Mouse (Mus musculus) B cell, adult 2 months (primary cell): ENCODE measurements at regions not wholly inside any gene's neighbourhood (a gene's known extent, or its start where the extent isn't known, plus 50 kb on each side); places are given as distances from the start of the nearest gene placed in this dataset.
A peak's percentile ranks its signal among the peaks of the same experiment; 100 is the strongest.

Experiments used
- DNase-seq, 2 experiments: peaks; one replicate each; pipeline ENCODE4 v3.0.0; 2022

DNA sequence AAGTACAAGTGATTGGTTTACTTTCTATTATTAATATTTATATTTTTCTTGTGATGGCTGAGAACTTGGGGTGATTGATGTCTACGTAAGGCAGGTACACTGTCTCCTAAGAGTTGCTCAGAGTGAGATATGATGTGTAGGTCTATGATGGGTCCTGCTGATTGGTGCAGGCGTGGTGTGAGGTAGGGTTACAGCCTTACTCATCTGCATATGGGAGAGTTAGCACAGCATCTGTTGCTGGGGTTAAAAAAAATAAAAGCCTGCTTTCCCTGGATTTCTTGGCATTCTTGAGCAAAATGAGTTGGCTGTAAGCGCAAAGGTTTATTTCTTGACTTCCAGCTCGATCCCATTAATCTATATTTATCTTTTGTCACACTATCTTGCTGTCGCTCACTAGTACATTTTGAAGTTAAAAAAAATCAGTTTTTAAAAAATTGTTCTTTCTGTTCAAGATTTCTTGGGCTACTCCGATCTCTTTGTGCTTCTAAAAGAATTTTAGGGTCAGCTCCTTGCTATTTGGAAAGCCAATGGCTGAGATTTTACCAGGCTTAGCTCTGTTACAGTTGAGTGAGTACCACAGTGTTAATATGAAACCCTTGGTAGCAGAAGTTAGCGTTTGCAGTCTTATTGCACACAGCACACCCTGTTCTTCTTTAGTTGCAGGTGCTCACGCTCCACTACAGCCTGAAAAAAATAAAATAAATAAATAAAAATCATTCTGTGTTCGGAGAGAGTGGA lies 482.0 kb downstream of the Plekhb2 start:
- DNase-seq: no peak

DNA sequence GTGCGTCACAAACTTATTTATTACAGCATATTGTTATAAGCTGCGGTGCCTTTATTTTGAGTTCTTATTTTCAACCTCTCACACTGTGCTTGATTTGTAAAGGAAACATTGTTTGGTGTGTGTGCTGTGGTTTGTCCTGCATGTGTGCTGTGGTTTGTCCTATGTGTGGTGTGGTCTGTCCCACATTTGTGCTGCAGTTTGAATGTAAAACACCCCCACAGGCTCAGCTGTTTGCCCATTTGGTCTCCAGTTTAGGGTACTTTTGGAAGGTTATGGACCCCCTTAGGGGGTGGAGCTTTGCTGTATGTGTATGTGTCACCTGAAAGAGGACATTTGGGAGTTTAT lies 482.5 kb downstream of the Plekhb2 start:
- DNase-seq: no peak

DNA sequence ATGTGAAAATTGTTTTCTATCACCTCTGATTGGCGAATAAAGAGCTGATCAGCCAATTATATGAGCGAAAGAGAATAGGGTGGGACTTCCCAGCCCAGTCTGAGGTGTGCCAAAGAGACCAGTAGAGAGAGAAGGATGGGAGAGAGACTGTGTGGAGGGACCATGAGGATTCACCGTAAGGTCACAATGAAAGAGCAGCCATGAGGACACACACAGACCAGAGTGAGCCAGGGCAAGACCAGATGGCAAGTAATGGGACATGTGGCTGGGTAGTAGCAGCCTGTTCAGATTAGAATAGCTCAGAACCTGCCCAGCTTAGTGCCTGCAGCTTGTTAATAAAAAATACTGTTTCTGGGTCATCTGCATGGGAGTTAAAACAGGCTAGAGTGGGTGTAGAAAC lies 487.9 kb downstream of the Plekhb2 start:
- no peak for DNase-seq

DNA sequence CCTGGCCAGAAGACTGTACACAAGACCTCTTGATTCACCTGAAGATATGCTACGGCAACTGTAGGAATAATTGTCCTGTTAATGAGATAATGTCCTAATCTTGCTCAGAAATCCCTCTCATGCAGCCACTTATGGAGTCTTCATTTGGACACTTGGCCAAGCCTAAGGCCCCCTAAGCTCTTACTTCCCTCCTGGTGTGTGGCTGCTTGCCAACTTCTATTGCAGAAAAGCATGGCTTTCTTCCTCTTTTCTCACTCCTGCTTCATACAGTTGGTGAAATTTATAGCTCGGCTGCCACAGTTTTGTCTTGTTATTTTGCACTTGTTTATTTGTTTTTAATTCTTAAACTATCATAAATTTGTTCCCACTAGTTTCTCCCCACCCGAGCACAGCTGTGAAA lies 488.4 kb downstream of the Plekhb2 start:
- DNase-seq: no peak

DNA sequence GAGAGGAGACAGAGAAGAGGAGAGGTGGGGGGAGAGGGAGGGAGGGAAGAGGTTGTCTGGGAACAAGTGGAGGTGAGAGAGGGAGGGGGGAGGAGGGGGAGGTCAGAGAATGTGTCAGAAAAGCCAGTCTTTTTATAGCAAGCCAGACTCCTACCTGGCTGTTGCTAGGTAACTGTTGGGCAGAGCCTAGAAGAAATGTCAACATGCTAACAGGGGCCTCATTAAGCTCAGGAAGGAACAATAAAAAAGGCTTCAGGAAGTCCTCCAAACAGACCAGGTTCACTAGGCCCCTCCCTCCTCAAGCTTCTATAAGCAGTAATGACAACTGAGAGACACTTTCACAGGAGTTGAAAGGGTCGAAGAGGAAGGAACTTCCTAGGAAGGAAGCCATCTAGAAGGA lies 494.8 kb downstream of the Plekhb2 start:
- no peak for DNase-seq

DNA sequence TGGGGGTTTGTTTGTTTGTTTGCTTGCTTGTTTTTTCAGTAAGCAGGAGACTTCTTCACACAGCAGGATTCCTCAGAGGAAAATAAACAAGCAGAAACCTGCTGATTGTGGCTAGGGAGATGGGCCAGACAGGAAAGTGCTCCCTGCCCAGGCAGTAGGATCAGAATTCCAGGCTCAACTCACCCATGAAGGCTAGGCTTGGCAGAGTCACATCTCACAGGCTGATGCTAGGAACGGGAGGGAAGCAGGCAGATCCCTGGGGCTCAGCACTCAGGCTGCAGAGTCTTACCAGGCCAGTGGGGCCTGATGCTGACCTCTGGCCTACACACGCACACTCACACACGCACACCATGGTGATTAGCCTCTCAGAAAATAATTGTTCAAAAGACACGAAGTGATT lies 498.5 kb downstream of the Plekhb2 start:
- no peak for DNase-seq

DNA sequence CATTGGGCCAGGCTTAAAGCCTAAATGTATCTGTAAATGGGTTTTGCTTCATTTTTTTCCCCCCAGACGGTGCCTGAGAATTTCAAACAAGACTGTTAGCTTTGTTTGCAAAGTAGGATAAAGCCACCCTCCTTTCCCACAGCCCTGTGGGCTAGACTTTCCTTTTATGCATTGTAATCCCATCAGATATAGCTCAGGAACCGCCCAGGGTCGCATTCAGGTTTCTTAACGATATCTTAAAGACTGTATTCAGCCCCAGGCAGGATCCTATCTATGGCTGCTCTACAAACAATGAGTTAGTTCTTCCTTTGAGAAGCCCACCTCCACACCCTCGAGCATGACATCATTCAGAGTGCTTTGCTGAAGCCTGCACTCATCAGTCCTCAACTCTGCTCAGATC lies 509.2 kb downstream of the Plekhb2 start:
- no peak for DNase-seq

DNA sequence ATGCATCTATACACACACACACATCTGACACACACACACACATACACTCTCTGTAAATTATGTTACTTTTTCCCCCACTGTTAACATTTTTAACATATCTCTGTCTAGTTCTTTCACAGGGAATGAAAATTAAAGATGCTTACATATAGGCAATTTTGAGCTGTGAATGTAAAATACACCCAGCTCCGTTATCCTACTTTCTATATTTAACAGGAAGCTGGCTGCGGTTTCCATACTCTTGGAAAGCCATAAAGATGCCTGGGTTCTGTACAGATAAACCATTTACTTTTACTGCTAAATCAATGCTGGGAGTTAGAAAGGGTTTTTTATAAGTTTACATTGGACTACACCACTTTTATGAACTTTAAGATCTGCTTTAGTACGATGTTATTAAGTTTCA lies 511.7 kb downstream of the Plekhb2 start:
- DNase-seq: no peak

DNA sequence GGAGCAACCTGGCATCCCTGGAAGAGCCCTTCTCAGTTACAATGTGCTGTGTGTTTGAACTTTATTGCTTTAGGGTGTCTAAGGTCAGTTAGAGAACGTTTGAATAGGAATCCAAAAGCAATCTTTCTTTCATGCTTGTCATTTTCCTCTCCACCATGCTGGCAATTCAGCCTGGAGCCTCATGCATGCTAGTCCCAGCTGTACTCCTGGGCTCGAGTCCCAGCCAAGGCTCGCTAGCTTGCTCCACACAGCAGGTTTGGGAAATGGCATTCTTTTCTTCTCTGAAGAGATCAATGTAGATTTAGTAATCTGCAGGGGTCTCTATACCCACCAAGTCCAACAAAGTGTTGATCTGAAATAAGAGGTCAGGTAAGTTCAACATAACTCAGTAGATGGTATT lies 513.1 kb downstream of the Plekhb2 start:
- DNase-seq: no peak

DNA sequence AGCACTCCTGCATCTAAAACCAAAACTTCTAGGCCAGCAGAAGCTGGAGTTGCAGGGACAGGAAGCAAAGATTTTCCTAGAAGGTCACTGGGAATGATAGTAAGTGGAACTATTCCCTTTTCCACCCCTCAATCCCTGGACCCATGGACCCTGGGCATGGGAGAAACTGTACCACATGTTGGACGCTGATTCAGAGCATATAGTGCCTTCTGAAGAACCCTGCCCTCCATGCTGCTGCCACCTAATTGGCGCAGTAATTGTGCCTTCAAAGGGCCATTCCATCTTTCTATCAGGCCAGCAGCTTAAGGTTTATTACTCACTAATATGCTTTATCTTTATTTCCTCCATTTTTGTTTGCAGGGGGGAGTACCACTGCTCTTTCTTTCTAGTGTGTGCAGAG lies 516.8 kb downstream of the Plekhb2 start:
- DNase-seq: no peak

DNA sequence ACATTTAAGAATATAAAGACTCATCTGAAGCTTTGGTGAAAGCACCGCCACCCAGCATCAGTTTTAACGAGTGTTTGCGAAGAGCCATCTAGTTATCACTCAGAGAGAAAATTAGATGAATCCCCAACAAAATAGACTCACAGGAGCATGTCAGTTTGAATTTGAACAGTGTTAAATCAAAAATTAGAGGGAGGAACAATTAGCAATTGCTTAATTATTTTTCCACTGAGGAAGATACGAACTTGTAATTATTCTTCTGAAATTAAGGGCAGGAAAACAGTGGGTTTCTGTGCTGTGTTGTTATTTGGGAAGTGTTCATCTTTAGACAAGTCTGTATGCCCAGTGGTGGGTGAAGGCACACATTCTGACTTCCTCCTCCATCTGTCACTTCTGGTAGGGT lies 523.0 kb downstream of the Plekhb2 start:
- no peak for DNase-seq

DNA sequence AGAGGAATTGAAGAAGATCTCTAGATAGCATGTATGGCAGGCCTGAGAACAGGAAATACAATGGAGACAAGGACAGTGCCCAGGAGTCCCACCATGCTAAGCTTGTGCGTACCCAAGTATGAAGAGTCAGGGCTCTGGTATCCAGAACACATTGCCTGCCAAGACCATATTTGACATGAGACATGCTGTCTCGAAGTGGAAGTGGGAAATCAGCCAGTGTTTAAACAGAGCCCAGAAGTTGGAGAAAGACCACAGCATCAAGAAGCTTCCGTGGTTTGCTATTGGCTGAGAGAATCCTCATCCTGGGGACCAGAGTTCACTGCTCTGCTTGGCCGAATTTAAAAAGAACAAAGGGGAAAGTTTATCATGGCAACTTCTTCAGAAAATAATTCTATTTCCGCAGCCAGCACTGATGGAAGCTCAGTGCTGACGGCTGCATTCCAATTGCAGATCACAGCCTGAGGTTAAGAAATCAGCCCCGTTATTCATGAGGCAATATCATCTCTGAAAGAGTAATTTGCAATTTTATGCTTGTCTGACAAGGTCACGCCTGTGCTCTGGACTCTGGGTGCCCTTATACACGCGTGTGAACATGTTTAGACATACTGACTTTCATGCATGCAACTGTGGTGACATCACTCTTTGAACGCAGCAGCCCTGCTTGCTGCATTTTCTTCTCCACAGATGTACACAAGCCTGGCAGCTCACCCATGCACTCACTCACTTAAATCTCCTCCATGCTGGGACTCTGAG lies 531.0 kb downstream of the Plekhb2 start:
- no peak for DNase-seq

DNA sequence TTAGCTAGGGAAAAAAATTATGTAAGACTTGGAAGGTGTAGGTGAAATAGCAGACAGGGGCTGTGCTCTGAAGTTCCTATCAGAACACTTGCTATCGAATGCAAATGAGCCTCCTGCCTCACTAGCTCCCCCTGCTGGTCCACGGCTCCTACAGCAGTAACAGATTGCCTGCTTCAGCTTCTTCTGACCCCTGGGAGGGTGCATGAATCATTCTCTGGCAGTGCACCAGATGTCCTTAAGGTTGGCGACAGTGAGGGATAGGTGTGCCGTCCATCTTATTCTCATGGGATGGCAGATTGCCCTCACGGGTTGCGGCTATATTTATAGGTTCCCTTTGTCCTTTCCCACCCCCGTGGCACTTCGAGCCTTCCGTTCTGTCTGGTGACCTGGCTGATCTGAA lies 535.7 kb downstream of the Plekhb2 start:
- peak; percentile 81 to 84 for DNase-seq

DNA sequence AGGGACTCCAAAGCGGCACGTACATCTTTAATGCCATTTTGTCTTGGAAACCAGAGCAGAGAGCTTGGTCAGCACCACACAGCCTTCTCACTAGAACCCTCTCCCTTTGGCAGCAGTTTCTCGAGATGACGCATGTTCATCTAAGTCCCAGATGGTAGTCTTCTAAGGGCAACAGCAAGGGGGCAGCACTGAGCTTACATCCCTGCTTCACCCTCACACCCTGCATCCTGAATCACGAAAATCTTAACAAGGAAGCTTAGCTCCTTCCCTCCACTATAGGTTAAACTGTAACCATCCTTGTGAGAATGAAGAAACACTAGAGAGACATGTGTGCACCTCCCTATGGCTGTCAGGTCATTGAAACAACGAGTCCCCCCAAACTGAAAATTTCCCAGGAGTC lies 538.4 kb downstream of the Plekhb2 start:
- DNase-seq: peak; percentile 30 to 49

DNA sequence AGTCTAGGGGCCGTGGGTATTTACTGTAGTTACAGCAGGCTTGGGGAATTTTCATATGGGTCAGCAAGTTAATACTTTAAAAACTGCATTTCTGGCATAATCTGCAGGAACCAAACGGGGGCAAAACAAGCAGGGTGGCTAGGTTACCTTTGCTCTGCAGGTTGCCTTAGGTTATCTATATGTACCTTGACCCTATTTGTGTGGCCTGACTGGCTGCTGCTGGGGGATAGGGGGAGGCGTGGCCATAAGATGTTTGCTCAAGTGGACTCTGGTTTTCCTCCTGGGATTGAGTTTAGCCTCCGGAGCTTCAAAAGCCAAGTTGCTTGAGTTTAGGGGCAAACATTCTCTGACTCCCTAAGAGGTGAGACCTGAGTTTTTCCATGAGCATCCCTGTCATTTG lies 540.6 kb downstream of the Plekhb2 start:
- DNase-seq: no peak

DNA sequence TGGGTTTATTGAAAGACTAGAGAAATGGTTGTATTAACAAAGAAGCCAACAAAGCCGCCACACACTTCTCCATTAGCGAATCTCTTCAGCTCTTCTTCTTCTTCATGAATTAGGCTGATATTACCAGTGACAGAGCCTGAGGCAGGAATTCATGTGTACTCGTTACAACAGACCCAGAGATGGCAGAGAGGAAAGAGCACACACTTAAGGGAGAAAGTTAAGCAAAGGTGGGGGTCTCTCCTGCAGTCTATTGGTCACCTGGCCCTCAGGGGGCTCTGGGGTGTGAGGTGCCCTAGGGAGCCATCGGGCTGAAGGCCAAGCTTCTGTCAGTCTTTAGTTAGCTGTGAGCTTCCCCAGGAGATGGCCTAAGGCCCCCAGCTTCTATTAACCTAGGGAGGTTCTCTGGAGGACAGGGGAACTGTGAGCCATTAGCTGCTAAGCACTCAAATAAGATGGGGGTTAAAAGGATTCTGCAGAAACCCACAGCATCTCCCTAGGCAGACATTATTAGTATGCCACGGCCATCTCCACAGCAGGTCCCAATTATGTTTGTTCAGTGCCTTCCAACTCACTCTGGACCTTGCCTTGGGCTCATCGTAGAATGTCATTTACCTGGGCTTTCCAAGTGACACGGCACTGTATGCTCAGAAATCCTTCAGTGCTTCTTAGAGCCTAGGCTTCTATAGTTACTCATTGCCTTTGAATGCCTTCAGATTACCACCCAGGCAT lies 541.2 kb downstream of the Plekhb2 start:
- no peak for DNase-seq

DNA sequence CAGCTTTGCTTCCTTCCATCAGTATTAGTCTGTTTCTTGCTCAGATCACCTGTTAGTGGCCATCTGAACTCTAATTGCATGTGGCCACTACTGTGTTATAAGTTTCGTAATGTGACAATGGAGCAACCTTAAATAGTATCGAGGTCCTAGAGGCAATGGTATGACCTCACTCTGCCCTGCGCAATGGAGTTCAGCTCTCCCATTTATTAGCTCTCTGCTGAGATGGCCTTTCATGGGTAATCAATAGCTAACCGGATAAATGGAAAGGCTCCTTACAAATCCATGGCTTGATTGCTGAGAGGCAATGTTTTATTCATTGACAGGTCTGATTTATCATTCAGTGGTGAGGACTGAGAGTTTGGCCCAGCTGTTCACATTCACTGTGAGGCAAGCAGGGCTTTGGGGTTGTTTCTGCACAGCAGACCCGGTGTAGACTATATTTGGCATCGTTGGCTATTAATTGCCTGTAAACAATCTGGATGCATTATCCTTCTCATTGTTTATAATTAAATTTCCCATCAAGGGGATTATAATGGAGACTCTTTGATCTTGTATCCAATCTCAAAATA lies 543.9 kb downstream of the Plekhb2 start:
- DNase-seq: no peak

DNA sequence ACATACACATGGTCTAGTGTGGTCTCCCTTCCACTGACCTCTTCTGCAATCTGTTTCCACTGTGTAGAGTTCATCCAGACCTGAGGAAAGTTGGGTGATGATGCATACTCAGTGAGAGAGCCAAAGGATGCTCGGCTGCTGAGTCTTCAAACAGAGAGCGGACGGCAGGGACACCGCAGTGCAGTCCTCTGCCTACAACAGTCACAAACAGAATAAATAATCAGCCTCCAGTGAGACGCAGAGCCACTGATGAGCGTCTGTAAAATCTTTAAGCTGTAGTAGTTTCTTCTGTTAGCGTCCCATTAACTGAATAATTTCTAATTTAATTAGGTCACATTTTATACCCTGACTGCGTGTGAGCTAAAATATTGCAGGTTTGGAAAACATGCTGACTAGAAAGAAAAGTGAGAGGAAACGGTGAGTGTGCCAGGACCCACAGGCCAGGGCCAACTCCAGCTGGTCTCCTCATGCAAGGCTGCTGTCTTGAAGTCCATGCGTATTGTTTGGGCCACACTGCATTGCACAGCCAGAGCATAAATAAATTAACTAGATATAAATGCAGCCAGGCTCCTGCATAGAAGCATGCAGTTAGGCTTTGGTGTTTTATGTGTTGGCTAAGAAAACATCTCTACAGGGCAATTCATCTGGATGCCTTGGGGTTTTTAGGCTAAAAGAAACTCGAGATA lies 551.0 kb downstream of the Plekhb2 start:
- no peak for DNase-seq

DNA sequence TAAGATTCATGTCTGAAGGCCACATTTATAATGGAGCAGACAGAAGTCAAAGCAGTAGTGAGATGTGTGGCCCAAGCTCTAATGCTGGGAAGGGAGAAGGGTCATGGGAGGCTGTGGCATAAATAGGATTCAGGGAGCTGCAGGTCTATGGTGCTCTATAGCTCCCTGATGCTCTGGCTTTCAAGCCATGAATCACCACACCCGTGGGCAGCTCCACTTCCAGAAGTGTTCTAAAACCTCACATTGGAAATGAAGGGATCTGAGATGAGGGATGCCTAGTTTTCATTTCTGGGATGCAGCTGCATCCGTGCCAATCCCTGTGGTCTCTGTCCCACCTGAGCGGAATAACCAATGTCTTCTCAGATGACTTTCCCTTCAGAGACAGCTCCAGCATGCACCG lies 553.2 kb downstream of the Plekhb2 start:
- no peak for DNase-seq

DNA sequence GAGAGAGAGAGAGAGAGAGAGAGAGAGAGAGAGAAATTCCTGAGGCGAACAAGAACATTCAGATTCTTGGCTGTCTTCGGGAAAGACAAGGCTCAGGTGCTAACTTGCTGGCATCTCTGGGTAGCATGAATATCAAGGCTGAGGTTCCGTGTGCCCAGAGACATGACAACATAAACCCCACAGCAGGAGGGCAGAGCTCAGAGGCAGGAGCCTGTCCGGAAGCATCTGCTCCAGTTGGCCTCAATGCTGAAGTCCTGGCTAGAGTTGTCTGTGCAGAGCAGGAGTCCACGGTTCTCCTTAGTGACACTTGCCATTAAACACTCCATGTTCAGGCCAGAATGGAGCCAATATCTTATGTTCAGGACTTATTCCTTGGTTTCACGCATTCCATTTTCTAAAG lies 555.6 kb downstream of the Plekhb2 start:
- no peak for DNase-seq

DNA sequence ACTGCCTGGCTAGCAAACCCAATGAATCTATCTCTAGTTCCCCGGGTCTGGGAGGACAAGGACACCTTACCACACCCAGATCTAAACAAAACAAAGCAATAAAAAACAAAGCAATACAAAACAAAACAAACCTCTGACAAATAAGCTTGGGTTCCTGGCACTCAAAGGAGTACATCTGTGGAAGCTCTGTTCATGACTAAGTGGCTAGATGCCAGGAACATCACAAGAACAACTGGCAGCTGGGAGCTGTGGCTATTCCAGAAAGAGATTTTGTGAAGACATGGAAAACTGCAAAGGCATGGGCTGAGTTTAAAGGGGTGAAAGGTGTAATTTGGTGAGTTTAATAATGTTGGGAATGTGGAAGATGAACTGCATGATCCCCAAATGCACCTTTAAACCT lies 565.9 kb downstream of the Plekhb2 start:
- DNase-seq: no peak

DNA sequence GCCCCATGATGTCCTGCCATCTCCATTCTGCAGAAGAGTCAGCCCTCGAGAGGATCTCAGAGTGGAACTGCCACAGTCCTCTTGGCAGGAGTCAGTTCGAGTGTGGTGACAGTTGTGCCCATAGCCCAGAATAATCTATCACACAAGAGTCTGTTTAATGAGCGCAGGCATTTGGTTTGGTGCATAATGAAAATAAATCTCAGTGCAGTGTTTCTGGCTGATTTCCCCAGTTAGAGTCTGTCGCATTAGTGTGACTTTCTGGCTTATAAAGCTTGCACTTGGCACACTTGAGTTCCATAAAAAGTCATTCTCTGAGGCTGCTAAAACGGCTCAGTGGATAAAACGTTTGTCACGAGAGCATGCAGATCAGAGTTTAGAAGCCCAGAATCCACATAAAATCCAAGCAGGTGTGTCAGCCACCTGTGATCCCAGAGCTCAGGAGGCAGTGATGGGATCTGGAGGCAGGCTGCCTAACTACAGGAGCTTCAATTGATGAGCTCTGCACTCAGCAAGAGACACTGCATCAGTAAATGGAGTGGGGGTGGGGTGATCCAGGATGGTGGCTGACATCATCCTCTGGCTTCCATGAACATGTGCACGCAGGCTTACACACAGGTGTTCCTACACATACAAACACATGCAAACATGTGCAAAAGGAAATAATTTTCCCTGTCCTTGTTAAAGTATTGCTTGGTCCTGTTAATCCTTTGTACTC lies 578.5 kb downstream of the Plekhb2 start:
- no peak for DNase-seq

DNA sequence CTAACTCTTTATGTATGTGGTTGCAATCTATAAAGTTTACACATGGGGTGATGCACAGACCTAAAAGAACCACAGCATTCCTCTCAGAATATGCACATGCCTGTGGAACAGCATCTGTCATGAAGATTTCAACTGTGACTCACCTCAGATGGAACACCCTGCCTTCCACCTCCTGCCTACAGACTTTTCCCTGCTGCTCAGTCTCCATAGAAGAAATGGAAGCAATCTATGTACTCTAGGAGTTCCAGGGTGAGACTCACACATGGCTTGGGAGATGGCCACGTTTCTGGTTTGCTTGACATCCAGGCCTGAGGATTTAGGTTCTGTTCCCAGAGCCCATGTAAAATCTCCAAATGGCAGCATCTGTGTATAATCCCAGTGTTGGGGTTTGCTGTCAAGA lies 579.7 kb downstream of the Plekhb2 start:
- DNase-seq: no peak
